Mouse (Mus musculus): ENCODE data around the gene Fetub.
A peak's percentile ranks its signal among the peaks of the same experiment; 100 is the strongest.

Fetub gene

DNA sequence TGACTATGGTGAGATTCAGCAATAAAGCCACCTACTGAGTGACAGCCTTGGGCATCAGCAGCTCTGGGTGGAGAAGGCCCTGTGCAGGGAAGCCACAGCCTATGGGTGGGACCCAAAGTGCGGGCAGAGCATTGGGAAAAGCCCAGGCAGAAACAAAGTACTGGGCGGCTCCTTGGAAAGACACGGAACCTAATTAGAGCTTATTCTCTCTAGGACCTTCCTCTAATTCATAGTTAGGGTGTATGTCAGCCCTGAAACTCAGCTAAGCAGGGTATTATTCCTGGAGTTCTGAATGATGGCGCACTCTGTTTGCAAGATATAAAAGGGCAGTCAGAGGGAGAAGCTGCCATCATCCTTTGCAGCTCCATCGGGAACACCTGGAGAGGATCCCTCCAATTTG, at the start of gene Fetub:
TSS of gene Fetub (plus strand) at position 301 of the 400 bp plus-strand sequence.
- no peak for DNase-seq (ENCODE audit: low spot score)

DNA sequence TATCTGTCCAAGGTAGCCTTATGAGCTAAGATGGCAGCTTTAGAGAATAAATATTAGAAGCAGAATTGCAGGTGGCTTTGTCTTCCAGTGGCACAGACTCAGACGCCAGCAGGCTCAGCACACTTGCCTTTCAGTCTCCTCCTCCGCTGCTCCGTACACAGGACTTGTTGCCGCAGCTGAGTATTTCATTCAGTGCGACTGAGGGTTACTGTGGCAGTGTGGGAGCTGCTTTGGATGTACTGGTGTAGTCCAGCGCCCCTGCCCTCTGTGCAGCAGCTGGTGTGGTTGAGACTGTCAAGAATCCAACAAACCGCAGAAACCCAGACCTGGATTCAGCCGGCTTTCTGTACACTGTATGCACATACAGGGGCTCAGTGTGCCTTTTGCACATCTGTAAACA, 45.7 kb upstream of the Fetub start:
- DNase-seq (ENCODE audit: low spot score), result no peak

DNA sequence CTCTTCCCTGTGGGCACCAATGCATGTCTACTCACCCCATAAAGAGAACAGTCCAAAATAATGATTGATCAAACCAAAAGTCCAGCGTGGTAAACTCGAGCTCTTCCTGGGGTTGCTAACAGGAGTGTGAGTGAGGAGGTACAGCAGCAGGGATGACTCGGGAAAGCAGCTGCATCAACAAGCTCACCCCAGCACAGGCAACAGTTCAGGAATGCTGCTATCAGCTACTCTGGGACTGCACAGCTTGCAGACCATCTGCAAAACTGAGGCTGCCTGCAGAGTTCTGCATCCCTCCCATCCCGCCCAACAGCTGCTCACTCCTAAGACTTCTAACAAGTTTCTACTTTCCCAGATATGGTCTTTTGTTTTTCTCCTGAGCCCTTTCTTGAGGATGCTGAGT, 44.8 kb upstream of the Fetub start:
- DNase-seq (ENCODE audit: low spot score), result no peak

DNA sequence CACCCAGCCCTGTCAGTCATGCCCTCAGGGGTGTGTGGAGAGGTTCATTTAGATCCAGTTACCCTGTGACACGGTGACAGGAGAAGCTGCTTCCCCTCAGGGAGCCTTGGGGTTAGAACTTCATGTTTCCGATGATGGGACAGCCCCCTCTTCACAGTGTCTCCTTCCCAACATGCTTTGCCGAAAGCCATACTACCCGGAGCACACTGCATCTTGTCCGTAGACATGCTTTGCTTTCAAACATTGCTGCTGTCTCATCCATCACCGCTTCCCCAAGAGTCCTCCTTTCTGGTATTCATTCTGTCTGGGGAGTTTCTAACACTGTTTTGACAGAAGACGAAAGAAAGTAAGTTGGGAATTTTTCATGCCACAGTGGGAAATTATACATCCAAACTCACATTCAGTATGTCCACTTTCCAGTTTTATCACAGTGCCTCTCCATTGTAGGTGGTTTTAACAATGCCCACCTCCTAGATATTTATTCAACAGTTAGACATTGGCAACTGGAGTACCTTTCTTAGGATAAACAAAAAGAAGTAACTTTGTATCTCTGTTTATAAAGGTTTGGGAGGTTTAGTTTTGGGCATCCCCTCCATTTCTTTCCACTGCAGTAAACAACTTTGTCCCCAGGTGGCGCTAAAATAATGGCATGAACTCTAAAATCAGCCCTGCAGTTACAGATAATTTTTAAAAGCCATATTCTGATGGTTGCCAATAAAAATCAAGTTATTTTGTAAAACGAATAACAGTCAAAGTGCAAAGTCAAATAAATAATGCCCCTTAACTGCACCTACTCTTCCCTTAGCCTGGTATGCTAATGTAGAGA, 41.7 kb upstream of the Fetub start:
- peak; percentile 32 for DNase-seq (ENCODE audit: low spot score)

DNA sequence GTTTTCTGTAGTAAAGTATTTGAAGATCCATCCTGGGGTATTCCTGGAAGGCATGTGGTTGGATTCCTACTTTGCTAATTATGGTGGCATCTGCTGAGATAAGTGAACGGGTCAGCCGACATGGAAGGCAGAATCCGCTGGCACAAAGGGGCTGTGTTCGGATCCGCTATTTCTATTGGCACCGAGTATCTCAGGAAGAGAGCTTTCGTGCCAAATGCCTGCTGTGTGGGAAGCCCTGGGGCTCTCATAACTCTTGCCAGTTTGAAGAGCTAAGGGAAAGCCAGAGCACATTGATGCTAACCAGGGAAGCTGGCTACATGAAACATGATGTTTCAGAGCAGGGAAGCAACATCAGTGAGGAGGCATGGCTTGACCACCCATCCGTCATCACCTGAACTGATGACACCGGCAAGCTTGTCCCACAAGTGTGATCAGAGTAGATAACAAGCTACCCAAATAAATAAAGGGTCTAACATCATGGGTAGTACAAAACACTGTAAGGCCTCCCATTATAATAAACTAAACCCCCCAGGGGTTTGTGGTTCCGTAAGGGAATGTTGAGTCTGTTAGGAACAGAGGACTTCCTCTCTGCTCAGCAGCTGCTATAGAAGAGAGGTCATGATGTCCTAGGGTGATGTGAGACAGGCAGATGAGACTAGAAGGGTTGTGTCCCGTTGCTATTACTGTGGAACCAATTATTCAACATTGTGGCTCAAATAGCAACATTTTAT, 40.3 kb upstream of the Fetub start:
- DNase-seq (ENCODE audit: low spot score), result no peak

DNA sequence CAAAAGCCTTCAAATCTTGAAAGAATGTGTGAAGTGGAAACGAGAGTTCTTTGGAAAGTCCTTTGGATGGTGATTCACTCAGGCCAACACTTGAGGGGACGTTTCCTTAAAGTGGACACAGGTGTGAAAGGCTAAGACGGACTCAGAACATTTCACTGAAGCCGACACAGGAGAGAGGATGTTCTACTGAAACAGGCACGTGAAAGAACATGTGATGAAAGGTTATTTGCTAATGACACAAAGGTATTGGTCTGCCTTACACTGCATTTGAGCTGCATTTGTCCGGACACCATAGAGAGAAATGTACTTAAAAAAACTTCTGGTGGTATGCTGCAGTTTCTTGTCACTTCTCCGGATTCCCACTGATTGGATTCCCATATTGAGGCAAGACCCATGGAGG, 39.4 kb upstream of the Fetub start:
- DNase-seq (ENCODE audit: low spot score), result no peak

DNA sequence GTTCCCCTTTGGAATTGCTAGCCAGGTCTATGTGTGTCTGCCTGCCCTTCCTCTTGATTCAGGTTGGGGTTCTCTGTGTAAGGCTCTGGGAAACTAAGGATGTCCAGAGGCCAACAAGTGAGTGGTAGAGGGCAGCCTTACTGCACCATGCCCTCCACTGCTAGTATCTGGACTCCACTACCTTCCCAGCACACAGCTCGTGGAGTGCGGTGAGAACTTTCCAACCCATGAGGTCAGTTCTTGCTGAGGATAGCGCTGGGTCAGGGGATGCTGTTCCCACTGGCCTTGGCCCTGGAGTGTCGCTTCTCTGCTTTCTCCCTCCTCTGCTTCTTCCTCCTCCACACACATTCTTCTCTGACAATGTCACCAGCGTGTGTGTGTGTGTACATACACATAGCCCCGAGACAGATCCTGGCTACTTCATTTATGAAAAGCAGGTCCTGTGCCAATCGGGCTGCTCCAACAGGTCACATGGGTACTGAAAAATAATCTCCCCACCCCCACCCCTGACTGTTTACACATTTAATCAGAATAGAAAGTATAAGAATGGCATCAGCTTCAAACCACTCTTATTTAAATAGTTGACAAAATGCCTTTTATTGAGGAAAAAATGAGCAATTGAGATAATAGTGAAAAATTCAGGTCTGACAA, 38.1 kb upstream of the Fetub start:
- DNase-seq (ENCODE audit: low spot score), result no peak

DNA sequence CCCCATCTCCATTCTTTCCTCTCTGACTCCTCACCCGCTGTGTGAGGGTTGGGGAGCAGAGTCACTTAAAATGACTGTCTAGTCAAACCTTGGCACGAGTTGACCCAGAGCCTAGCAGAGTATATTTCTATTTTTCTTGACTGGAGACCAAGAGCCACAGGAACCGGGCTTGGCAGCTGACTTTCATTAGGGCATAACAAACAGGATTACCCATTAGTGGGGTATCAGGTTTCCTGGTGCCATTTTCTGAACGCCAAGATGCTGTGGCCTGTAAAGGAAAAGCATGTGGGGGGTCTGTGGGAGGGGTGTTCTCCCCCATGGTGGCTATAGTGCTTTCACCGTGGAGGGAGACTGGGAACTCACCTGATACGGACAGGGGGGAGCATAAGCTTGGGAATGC, 37.2 kb upstream of the Fetub start:
- DNase-seq (ENCODE audit: low spot score), result no peak

DNA sequence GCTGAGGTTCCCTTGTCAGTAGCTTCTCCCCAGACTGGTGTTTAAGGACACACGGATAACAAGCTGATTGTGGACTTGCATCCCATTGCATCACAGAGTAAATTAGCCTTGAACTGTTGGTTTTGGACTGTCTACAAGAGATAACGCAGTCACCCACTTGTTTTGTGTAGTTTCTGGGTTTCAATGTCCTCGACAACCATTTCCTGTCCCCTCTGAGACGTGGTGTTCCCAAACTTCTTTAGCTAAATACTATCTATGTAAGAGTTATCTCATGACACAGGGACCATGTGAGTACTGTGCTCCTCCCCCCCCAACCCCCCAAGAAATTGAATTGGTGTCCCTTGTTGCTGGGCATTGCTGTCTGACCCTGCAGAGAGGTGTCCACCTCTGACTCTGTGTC, 36.6 kb upstream of the Fetub start:
- DNase-seq (ENCODE audit: low spot score), result no peak

DNA sequence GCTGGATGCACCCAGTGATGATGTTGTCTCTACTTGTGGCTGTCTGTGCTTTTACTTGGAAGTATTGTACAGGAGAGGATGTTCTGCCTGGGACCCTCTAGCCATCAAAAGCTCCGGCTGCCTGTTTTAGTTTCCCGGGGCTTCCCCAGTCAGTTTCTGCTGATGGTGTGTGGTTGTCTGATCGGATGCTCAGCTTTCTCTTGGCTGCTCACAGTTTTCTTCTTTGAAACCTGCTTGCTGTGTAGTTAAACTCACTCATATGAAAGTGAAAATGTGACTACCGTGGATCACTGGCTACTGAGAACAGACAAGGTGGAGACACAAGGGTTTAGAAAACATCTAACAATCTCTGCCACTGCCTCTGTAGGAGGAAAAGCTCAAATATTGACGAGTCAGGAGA, 34.7 kb upstream of the Fetub start:
- DNase-seq (ENCODE audit: low spot score), result no peak

DNA sequence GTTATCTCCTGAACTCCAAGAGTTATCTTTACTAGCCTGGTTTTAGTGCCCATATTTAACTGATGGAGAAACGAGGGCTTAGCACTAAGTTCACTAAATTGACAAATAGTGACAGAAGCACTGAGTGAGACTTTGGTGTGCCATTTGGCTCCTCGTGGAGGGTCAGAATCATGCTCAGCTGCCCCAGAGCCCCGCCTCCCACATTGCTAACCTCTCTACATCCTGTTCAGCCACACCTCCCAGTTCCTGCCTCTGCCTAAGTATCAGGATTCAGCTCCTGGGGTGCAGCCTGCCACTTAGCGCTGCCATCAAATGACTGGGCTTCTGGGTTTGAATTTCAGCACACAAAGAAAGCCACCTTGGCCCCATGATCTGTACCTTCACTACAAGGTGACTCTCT, 32.8 kb upstream of the Fetub start:
- DNase-seq (ENCODE audit: low spot score), result no peak

DNA sequence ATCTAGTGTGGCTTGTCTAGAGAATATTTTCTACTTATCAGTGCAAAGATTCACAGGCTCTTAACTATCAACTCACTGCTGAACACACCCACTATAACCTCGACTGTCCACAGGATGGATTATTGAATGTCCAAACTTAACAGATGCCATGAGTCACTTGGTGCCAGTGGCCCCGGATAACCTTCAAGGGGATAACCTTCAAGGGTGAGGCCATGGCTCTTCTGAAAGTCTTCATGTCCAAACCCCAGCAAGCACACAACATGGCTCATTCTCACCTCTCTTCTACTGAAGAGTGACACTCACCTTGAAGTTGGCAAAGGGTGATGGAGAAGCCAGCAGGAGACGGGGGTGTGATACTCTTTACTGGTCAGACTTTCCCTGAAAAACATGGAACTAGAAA, 31.4 kb upstream of the Fetub start:
- no peak for DNase-seq (ENCODE audit: low spot score)

DNA sequence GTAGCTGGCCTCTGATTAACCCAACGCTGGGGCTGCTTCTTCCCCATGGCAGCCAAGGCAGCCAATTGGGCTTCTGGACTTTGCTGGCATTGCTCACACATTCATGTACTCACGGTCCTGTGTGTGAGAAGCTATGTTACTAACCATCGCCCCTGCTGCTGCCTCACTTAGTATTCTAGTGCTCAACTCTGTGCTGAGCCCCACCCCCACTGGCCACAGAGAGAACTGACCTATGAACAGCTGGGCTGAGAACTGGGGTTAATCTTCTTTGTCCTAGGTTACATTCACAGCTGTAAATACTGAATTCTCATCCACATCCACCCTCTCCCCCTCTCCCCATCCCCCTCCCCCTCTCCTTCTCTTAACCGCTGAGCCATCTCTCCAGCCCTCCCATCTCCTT, 29.3 kb upstream of the Fetub start:
- no peak for DNase-seq (ENCODE audit: low spot score)

DNA sequence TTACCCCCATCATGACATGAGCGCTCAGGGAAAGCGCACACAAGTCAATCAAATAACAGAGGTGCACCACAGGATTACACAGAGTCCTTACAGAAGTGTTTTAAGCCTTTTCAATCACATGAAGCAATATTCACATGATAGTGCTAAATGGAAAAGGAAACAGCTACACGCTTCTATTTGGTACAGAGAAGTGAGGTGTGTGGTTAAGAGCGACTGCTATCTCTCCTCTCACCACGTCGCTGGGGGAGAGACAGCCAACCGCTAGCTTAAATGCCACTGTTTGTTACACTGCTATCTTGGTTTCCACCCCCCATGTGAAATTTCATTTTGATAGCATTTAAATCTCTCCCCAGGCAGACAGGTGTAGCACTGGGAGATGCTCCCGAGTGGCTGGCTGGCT, 28.4 kb upstream of the Fetub start:
- no peak for DNase-seq (ENCODE audit: low spot score)

DNA sequence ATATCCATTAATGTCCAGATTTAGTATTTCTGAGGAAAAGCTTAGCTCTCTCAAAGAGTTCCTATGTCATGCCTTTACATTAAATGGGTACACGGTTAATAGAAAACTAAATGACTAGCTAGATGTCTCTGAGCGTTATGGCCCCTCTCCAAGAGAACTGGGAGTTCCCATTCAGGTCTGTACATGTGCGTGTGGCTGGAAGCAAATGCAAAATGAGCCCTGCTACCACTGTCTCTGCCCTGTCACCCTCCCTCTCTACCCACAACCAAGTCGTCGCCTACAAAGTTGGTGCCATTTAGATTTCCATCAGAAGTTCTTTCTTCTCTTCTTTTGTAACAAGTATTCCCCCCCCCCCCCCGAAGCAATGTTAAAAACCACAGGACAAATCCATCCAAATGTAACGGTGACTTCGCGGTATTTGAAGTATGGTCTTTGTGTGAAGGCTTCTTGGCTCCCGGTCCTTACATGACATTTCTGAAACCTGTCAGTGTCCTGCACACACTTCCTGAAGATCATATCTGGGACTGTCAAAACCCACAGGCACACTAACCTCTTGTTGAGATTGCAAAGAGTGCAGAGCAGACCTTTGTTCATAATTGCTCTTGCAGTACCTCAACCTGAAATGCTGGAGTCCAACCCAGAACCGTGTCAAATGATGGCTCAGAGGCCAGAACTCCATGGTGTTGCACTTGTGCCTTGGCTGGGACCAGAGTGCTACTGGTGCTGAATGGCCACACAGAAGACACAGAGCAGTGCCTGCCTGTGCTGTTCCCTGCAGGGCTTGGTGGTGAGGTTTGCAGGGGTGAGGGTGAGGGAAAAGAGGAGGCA, 27.2 kb upstream of the Fetub start, which contains the start of gene Ahsg:
TSS of gene Ahsg (plus strand) at position 595 of the 828 bp plus-strand sequence.
- DNase-seq (ENCODE audit: low spot score), result no peak

DNA sequence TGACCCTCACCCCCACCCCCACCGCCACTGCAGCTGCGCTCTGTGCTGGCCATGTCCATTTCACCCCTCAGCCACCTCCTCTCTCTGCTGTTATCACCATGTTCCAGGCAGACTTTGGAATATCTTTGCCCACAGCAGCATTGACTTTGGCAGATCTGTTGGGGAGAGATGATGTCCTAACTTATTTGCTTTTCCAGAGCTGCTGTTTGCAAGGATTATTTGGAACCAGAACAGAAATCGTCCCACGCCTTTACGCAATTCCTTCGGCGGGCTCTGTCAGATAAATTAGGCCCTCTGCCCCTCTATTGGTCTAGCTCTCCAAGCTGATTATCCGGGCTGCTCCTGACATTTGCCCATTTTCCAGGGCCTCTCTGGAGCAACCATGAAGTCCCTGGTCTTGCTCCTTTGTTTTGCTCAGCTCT, 26.4 kb upstream of the Fetub start:
- DNase-seq (ENCODE audit: low spot score), result no peak

DNA sequence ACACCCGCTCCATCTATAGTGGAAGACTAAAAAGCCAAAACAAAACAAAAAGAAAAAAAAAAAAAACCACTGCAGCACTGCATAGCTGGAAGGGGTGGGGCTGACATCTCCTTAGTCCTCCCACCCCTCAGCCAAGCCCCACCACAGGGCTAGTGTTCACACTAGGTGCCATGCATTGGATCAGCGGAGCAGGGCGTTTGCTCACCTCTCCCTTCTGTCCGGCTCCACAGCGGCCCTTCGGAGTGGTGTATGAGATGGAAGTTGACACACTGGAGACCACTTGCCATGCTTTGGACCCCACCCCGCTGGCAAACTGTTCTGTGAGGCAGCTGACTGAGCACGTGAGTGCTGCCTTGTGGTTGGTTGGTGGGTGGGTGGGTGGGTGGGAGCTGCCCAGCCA, 24.0 kb upstream of the Fetub start:
- no peak for DNase-seq (ENCODE audit: low spot score)

DNA sequence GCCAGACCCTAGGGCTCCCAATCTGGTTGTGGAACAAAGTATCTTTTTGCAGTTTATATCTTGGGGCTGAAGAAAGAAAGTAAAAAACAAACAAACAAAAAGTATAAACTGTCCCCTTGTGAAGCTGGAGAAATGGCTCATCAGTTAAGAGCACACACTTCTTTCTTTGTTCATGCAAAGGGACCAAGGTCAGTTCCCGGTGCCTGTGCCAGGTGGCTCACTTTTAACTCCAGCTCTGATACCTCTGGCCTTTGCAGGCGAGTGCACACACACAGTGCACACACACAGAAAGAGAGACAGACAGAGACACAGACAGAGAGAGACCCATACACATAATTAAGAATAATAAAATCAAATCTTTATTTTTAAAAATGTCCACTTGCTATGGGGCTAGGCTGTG, 21.5 kb upstream of the Fetub start:
- DNase-seq (ENCODE audit: low spot score), result no peak

DNA sequence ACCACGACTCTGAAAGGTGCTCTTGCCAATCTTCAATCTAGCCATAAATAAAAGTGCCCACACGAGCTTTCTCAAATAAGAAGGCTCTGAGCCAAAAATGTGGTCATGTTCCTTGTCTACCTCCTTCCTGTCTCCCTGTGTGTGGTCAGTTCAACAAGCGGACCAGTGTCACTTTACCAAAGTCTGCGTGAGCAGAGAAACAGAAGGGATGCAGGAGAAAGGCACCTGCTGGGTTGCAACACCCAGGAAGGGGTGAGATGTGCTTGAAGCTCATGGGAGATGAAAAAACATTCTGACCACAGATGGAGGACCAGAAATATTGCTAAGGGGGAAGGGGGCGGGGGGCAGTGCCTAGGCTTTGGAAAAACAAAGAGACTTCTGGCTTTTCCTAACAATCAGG, 18.8 kb upstream of the Fetub start:
- no peak for DNase-seq (ENCODE audit: low spot score)

DNA sequence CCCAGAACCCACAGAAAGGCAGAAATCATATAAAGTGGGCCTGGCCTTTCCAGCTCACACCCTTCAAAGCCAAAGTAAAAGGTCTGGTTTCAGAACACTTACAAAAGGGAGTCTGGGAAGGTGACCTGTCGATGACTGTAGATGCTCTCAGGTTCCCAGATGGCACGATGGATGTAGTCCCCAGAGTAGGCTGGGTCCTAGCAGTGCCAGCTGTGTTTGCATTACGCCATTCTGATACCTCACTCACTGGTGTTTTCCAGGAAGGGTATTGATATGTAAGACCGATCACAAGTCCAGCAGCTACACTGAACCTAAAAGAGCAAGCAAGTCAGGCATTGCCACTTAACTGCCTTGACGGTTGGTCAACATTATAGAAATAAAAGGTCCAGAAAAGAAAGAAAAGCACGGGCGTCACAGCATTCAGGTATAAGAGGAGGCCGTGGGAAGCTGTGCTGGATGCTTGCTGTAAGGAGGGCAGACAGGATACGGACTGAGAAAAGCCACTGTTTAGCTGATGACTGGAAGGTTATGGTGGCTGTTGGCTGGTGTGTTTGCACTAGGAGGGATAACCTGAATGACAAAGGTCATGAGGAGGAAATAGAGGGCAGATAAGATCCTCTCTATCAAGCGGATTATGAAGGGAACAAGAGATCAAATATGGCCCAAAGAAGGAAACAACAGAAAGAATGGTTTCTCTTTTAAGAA, 18.1 kb upstream of the Fetub start:
- no peak for DNase-seq (ENCODE audit: low spot score)

DNA sequence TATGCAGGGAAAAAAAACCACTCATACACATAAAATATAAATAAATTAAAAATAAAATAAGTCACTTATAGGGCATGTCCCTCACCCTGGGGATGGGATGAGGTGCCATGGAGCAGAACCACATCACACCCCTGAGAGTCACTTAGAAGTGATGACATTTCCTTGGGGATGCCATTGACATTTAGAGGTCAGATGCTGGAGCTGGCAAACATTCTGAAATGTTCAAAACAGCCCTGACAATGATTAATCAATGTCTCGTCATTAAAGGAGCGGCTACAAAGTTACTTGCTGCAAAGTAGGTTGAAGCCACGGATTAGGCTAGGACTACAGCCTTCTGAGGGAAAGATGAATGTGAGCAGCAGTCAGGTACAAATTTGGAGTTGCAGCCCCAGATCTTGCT, 16.8 kb upstream of the Fetub start:
- no peak for DNase-seq (ENCODE audit: low spot score)

DNA sequence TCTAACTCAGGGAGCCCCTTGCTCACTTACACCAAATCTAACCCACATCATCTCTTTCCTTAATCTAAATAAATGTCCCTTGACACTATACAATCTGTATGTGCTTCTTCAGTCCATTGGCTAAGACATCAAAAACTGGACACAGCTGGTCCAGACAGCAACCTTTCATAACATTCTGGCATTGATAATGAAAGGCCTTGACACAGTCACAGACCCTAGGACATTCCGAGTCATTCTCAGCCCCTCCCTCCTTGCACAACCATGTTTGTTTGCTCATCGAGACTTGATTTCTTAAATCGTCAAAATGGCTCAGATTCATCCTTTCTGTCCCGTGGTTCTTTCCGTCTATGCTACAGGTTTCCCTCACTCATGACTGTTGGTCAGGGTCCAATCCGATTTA, 8.8 kb upstream of the Fetub start:
- no peak for DNase-seq (ENCODE audit: low spot score)
